Mouse (Mus musculus) spleen, adult 2 months (tissue): Measurements from ENCODE around the gene 2200002D01Rik. TPM values are rescaled to one million over a fixed set of nuclear protein-coding genes. Genes with fewer than 3 reads are reported as not detected.
A peak's percentile ranks its signal among the peaks of the same experiment; 100 is the strongest.

Source experiments
- DNase-seq, 2 experiments: peaks; one replicate each; pipeline versions ENCODE4 v3.0.0 to v3.0.0-alpha.2; 2012 to 2021; ENCODE audit warnings: low spot score in 2 of 2, low read depth in 1 of 2
- H3K27ac ChIP-seq: fragments of 200-500 bp; 2 replicates; pipeline ENCODE4 v1.5.1; 2012; ENCODE audit warnings: low read length, inconsistent platforms; ENCODE audit not compliant: insufficient read depth
- H3K27me3 ChIP-seq: fragments of 200-500 bp; 2 replicates; pipeline ENCODE4 v1.6.1; 2012; ENCODE audit warnings: mild to moderate bottlenecking, moderate library complexity, low read length, inconsistent platforms; ENCODE audit not compliant: control insufficient read depth, insufficient read depth
- H3K36me3 ChIP-seq: fragments of 200-500 bp; 2 replicates; pipeline ENCODE4 v1.6.1; 2012; ENCODE audit warnings: mild to moderate bottlenecking, low read length, inconsistent platforms; ENCODE audit not compliant: control insufficient read depth, insufficient read depth
- H3K4me1 ChIP-seq: fragments of 200-500 bp; 2 replicates; pipeline ENCODE4 v1.6.1; 2011; ENCODE audit warnings: inconsistent platforms; ENCODE audit not compliant: control insufficient read depth, insufficient read depth, insufficient read length
- H3K4me3 ChIP-seq: fragments of 200-500 bp; 2 replicates; pipeline ENCODE4 v1.5.1; 2011; ENCODE audit warnings: mild to moderate bottlenecking, inconsistent platforms; ENCODE audit not compliant: insufficient read depth, insufficient read length; ENCODE audit errors: extremely low read depth
- CTCF ChIP-seq: fragments of 200-500 bp; IDR thresholded peaks from 2 replicates; pipeline ENCODE4 v1.5.1; 2011; ENCODE audit warnings: mild to moderate bottlenecking, inconsistent platforms; ENCODE audit not compliant: insufficient read depth, insufficient read length, insufficient replicate concordance; ENCODE audit errors: extremely low read depth
- POLR2A ChIP-seq: fragments of 200-500 bp; IDR thresholded peaks from 2 replicates; pipeline ENCODE4 v1.6.1; 2011; ENCODE audit warnings: low read depth, low read length, inconsistent platforms
- WGBS: fragments of 180-500 bp; shearing (Covaris S2); methylation state at CpG from one replicate; pipeline ENCODE4 v1.1.7; 2018; 5-methylcytosine and 5-hydroxymethylcytosine counted together
- polyA plus RNA-seq: library from polyadenylated mRNA; depleted of rRNA; stranded (reverse); fragments of >200 nt; gene quantifications from 2 replicates; pipeline ENCODE4 v1.2.3, GENCODE M21; 2012

The 2200002D01Rik gene
- polyA plus RNA-seq, 1 experiment, result 0.51 TPM

GRCm38 (mm10) chr7:29292458-29293098 is 44.3 kb upstream of the 2200002D01Rik start:
- H3K4me3 ChIP-seq, result no peak overlapping the region
- H3K27ac ChIP-seq, result peak overlapping the region; percentile 26; the same call in 1 of the 2 replicates
- WGBS, result 57% methylated on average over 8 of the region's 8 CpGs
- peaks cover 9% of the 10 kb centered on the region for H3K4me1 ChIP-seq
- H3K36me3 ChIP-seq, result no peaks in the 10 kb centered on the region
- no peak for TF ChIP-seq CTCF
- no peak for TF ChIP-seq POLR2A
- no peak for DNase-seq
- H3K27me3 ChIP-seq, result peaks cover 3% of the 10 kb centered on the region; the same call in 1 of the 2 replicates

- DNase-seq, result no peak
- no peak for TF ChIP-seq CTCF
- no peak for TF ChIP-seq POLR2A
- WGBS, result 60% methylated on average over 7 of the region's 7 CpGs
Observed at GRCm38 (mm10) chr7:29291616-29292457, 43.6 kb upstream of the 2200002D01Rik start.

GRCm38 (mm10) chr7:29290691-29291485 is 42.6 kb upstream of the 2200002D01Rik start:
- DNase-seq, result no peak
- peak overlapping the region; percentile 38; the same call in 1 of the 2 replicates for H3K27ac ChIP-seq
- H3K4me3 ChIP-seq, result no peak overlapping the region; the same call in 1 of the 2 replicates
- no peaks in the 10 kb centered on the region for H3K36me3 ChIP-seq
- H3K4me1 ChIP-seq, result peaks cover 9% of the 10 kb centered on the region
- TF ChIP-seq CTCF (no peak), POLR2A (no peak)
- peaks cover 3% of the 10 kb centered on the region; the same call in 1 of the 2 replicates for H3K27me3 ChIP-seq
- WGBS, result 84% methylated on average over 11 of the region's 11 CpGs

More at GRCm38 (mm10) chr7:29291616-29292457, 43.6 kb upstream of the 2200002D01Rik start:
- Histone ChIP-seq H3K4me3 (no peak overlapping the region), H3K27me3 (peaks cover 3% of the 10 kb centered on the region; the same call in 1 of the 2 replicates), H3K4me1 (peaks cover 9% of the 10 kb centered on the region), H3K27ac (no peak overlapping the region), H3K36me3 (no peaks in the 10 kb centered on the region)

- Histone ChIP-seq H3K36me3 (no peaks in the 10 kb centered on the region), H3K27ac (0 out of 2 replicates have a peak overlapping the region, but pooled peaks have one; percentile 56), H3K27me3 (peaks cover 3% of the 10 kb centered on the region; the same call in 1 of the 2 replicates), H3K4me3 (peak overlapping the region; percentile 52; the same call in 1 of the 2 replicates), H3K4me1 (peaks cover 9% of the 10 kb centered on the region)
- WGBS, result 92% methylated on average over 6 of the region's 6 CpGs
- TF ChIP-seq POLR2A (no peak), CTCF (no peak)
- DNase-seq, result no peak
Observed at GRCm38 (mm10) chr7:29289856-29290255, 41.6 kb upstream of the 2200002D01Rik start.

- no peaks in the 10 kb centered on the region for H3K36me3 ChIP-seq
- H3K4me1 ChIP-seq, result peaks cover 9% of the 10 kb centered on the region
- 7% methylated on average over 59 of the region's 59 CpGs for whole genome bisulfite sequencing
- H3K27me3 ChIP-seq, result peaks cover 3% of the 10 kb centered on the region; the same call in 1 of the 2 replicates
- TF ChIP-seq CTCF, result peak; percentile 83
- no peak for TF ChIP-seq POLR2A
- H3K27ac ChIP-seq, result peak within 1 kb of the TSS; percentile 56; the same call in 1 of the 2 replicates
- H3K4me3 ChIP-seq, result peak within 1 kb of the TSS; percentile 52; the same call in 1 of the 2 replicates
- peak in 1 of 2 experiments; percentile 67 for DNase-seq
Observed at GRCm38 (mm10) chr7:29288942-29289638, 40.8 kb upstream of the 2200002D01Rik start, which contains the start of gene Ppp1r14a. Gene Ppp1r14a (plus strand): TSS chr7:29289308.
